Mouse (Mus musculus): ENCODE measurements at regions not wholly inside any gene's neighbourhood (a gene's known extent, or its start where the extent isn't known, plus 50 kb on each side); places are given as distances from the start of the nearest gene placed in this dataset.

DNA sequence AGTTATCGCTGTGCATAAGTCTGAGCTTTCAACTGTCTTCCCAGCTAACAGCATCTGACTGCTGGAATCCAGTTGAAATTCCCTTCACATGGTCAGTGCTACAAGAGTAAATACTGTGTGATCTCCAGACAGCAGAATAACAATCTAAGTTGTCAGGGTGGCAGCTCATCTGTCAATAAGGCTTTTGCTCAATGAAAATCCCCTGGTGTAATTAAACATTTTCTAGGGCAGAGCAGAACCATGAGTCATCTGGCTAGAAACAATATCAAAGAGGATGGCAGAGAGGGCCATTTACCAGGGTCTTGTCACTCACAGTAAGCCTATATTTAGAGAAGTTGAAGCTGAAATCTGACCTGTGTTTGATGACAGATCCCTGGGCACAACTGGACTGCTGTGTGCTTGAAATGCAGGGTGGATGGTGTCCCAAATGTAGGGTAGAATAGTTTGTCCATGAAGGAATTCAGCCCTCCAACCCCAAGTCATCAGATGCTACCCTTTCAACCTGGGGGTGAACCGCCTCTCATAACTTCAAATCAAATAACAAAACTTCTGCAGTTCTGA is 675.8 kb upstream of the Acvr2a start:
- no peak for ATAC-seq (ENCODE audit: insufficient number of reproducible peaks, insufficient read depth, low FRiP score, low TSS enrichment, low read depth)
- Histone ChIP-seq H3K27ac (no peak overlapping the region), H3K4me3 (no peak overlapping the region), H3K27me3 (no peaks in the 10 kb centered on the region), H3K9me3 (no peaks in the 10 kb centered on the region), H3K9ac (no peak overlapping the region), H3K4me2 (no peak overlapping the region), H3K4me1 (no peaks in the 10 kb centered on the region), H3K36me3 (no peaks in the 10 kb centered on the region)
- WGBS, result 79% methylated on average over 2 of the region's 2 CpGs

GRCm38 (mm10) chr2:48141281-48141680 is 672.6 kb upstream of the Acvr2a start:
- Histone ChIP-seq H3K4me3 (no peak overlapping the region), H3K27me3 (no peaks in the 10 kb centered on the region), H3K36me3 (no peaks in the 10 kb centered on the region), H3K4me2 (no peak overlapping the region), H3K27ac (no peak overlapping the region), H3K9ac (no peak overlapping the region), H3K4me1 (no peaks in the 10 kb centered on the region), H3K9me3 (no peaks in the 10 kb centered on the region)
- ATAC-seq (ENCODE audit: insufficient number of reproducible peaks, insufficient read depth, low FRiP score, low TSS enrichment, low read depth), result no peak
- 84% methylated on average over 2 of the region's 2 CpGs for WGBS

- Histone ChIP-seq H3K36me3 (no peaks in the 10 kb centered on the region), H3K9ac (no peak overlapping the region), H3K9me3 (no peaks in the 10 kb centered on the region), H3K27ac (no peak overlapping the region), H3K4me2 (no peak overlapping the region), H3K27me3 (no peaks in the 10 kb centered on the region), H3K4me1 (no peaks in the 10 kb centered on the region), H3K4me3 (no peak overlapping the region)
- 74% methylated on average over 3 of the region's 3 CpGs for WGBS
- ATAC-seq (ENCODE audit: insufficient number of reproducible peaks, insufficient read depth, low FRiP score, low TSS enrichment, low read depth), result no peak
Observed at GRCm38 (mm10) chr2:48154706-48155105, 659.2 kb upstream of the Acvr2a start.

DNA sequence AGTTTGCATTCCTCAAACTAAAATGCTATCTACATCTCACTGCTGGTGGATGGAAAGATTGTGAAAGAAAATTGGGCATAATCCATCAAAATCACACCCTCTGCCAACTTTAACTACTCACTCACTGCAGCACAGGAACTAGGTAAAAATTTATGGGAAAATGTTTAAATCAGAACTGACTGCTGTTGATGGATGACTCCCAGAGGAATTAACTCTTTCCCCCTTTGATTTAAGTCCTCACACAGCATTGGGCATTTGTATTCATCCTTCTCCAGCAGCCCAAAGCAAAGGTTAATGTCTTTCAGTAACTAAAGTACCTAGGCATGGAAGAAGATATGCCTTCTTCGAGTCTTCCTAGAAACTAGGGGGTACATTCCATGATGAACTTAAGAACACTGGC is 641.3 kb upstream of the Acvr2a start:
- no peaks in the 10 kb centered on the region for H3K4me1 ChIP-seq
- 49% methylated on average over 1 of the region's 1 CpGs for WGBS
- no peak overlapping the region for H3K4me2 ChIP-seq
- no peak overlapping the region for H3K9ac ChIP-seq
- H3K4me3 ChIP-seq, result no peak overlapping the region
- no peaks in the 10 kb centered on the region for H3K36me3 ChIP-seq
- no peak for ATAC-seq (ENCODE audit: insufficient number of reproducible peaks, insufficient read depth, low FRiP score, low TSS enrichment, low read depth)
- H3K9me3 ChIP-seq, result no peaks in the 10 kb centered on the region
- no peaks in the 10 kb centered on the region for H3K27me3 ChIP-seq
- H3K27ac ChIP-seq, result no peak overlapping the region

DNA sequence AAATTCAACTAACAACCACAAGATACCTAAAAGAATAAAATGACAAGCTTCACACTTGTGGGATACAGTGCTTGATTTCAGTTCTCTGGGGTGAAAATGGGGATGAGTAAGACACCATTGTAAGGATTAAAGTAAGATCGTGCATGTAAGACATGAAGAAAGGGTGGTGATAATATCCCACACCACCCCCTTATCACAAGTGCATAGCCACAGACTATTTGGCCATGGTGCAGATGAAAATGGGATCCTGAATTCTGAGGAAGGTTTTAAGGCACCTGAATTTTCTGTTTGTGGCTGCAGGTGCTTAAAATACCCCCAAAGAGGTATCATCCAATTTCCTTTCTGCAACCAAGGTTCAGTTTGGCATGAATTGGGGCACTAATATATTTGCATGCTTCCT is 627.7 kb upstream of the Acvr2a start:
- no peaks in the 10 kb centered on the region for H3K4me1 ChIP-seq
- ATAC-seq (ENCODE audit: insufficient number of reproducible peaks, insufficient read depth, low FRiP score, low TSS enrichment, low read depth), result no peak
- no peak overlapping the region for H3K9ac ChIP-seq
- H3K4me2 ChIP-seq, result no peak overlapping the region
- H3K36me3 ChIP-seq, result no peaks in the 10 kb centered on the region
- no peaks in the 10 kb centered on the region for H3K27me3 ChIP-seq
- no peaks in the 10 kb centered on the region for H3K9me3 ChIP-seq
- no peak overlapping the region for H3K27ac ChIP-seq
- 94% methylated on average over 1 of the region's 1 CpGs for WGBS
- H3K4me3 ChIP-seq, result no peak overlapping the region

DNA sequence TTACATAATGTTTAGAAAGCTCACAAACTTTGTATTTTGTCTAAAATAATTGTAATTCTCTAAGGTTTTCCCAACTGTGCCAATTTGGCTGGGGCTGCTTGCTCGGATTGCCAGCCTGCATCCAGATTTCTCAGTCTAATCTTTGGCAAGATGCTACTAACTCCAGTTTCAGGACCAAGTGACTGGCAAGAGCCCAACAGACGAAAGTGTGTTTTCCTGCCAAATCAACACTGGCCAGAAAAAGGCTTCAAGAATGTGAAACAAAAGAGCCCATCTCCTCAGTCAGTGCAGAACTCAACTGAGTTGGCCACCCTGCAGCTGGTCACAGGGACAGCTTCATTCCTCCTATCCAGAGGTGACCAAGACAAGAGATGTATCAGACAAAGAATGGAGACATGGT is 627.3 kb upstream of the Acvr2a start:
- ATAC-seq (ENCODE audit: insufficient number of reproducible peaks, insufficient read depth, low FRiP score, low TSS enrichment, low read depth), result no peak
- Histone ChIP-seq H3K4me1 (no peaks in the 10 kb centered on the region), H3K9ac (no peak overlapping the region), H3K4me3 (no peak overlapping the region), H3K27ac (no peak overlapping the region), H3K4me2 (no peak overlapping the region), H3K36me3 (no peaks in the 10 kb centered on the region), H3K27me3 (no peaks in the 10 kb centered on the region), H3K9me3 (no peaks in the 10 kb centered on the region)
- 69% methylated on average over 2 of the region's 2 CpGs for WGBS

DNA sequence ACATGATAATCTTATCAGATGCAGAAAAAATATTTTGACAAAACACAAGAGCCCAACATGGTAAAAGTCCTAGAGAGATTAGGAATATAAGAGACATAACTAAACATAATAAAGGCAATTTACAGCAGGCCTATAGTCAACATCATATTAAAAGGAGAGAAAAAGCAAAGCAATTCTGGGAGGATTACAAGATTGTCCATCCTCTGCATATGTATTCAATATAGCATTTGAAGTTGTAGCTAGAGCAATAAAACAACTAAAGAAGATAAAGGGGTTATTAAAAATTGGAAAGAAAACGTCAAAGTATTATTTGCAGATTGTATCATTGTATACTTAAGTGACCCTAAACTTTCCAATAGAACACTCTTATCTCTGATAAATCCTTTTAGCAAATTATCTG is 602.1 kb upstream of the Acvr2a start:
- WGBS, result 63% methylated on average over 1 of the region's 1 CpGs
- Histone ChIP-seq H3K4me2 (no peak overlapping the region), H3K4me3 (no peak overlapping the region), H3K36me3 (no peaks in the 10 kb centered on the region), H3K4me1 (no peaks in the 10 kb centered on the region), H3K9me3 (no peaks in the 10 kb centered on the region), H3K27ac (no peak overlapping the region), H3K9ac (no peak overlapping the region), H3K27me3 (no peaks in the 10 kb centered on the region)
- ATAC-seq (ENCODE audit: insufficient number of reproducible peaks, insufficient read depth, low FRiP score, low TSS enrichment, low read depth), result no peak

DNA sequence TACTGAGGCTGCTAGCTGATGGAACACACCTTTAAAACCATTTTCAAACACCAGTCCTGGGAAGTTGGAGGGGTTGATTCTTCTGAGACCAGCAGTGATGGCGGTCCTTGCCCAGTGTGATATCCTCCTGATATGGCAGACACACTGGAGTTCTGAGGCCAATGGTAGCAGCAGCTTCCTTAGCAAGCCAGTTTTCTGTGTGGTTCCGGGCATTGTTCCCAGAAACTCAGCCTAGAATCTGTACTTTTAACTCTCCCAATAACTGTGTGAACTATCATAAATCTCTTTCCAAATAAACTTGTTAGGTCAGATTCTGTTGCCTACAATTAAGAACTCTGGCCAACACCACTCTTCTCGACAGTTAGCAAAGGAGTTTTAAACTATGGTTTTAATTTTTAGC is 593.1 kb upstream of the Acvr2a start:
- no peak for ATAC-seq (ENCODE audit: insufficient number of reproducible peaks, insufficient read depth, low FRiP score, low TSS enrichment, low read depth)
- Histone ChIP-seq H3K9me3 (no peaks in the 10 kb centered on the region), H3K4me2 (no peak overlapping the region), H3K9ac (no peak overlapping the region), H3K27ac (no peak overlapping the region), H3K4me3 (no peak overlapping the region), H3K36me3 (no peaks in the 10 kb centered on the region), H3K27me3 (no peaks in the 10 kb centered on the region), H3K4me1 (no peaks in the 10 kb centered on the region)
- 84% methylated on average over 3 of the region's 3 CpGs for WGBS

- no peak overlapping the region for H3K4me2 ChIP-seq
Observed at GRCm38 (mm10) chr2:48223084-48223799, 590.7 kb upstream of the Acvr2a start.

GRCm38 (mm10) chr2:48250174-48250573 is 563.7 kb upstream of the Acvr2a start:
- Histone ChIP-seq H3K4me3 (no peak overlapping the region), H3K4me2 (no peak overlapping the region), H3K27me3 (no peaks in the 10 kb centered on the region), H3K27ac (no peak overlapping the region), H3K9ac (no peak overlapping the region), H3K36me3 (no peaks in the 10 kb centered on the region), H3K4me1 (no peaks in the 10 kb centered on the region), H3K9me3 (no peaks in the 10 kb centered on the region)
- WGBS, result 65% methylated on average over 4 of the region's 4 CpGs
- no peak for ATAC-seq (ENCODE audit: insufficient number of reproducible peaks, insufficient read depth, low FRiP score, low TSS enrichment, low read depth)

More at GRCm38 (mm10) chr2:48223084-48223799, 590.7 kb upstream of the Acvr2a start:
- Histone ChIP-seq H3K9me3 (no peaks in the 10 kb centered on the region), H3K9ac (no peak overlapping the region), H3K4me3 (no peak overlapping the region), H3K4me1 (no peaks in the 10 kb centered on the region), H3K27ac (no peak overlapping the region), H3K36me3 (no peaks in the 10 kb centered on the region), H3K27me3 (no peaks in the 10 kb centered on the region)
- WGBS, result 80% methylated on average over 2 of the region's 2 CpGs
- no peak for ATAC-seq (ENCODE audit: insufficient number of reproducible peaks, insufficient read depth, low FRiP score, low TSS enrichment, low read depth)

DNA sequence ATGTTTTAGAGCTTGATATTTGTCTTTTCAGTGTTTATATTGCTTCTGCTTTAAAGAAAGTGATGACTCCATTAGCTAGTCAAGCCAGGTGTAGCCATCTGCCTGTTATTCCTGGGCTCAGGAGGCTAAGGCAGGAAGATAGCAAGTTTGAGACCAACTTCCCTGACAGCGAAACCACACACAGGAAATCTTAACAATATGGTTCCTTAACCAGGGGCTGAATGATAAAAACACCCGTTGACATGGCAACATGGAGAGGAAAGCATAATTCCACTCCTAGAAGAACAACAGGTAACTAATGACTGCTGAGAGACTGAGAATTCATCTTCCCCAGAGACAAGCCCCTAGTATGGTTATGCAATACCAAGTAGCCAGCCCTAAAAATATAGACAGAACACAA is 553.6 kb upstream of the Acvr2a start:
- Histone ChIP-seq H3K27me3 (no peaks in the 10 kb centered on the region), H3K36me3 (no peaks in the 10 kb centered on the region), H3K4me2 (no peak overlapping the region), H3K9me3 (no peaks in the 10 kb centered on the region), H3K9ac (no peak overlapping the region), H3K4me1 (no peaks in the 10 kb centered on the region), H3K4me3 (no peak overlapping the region), H3K27ac (no peak overlapping the region)
- 66% methylated on average over 2 of the region's 2 CpGs for WGBS
- ATAC-seq (ENCODE audit: insufficient number of reproducible peaks, insufficient read depth, low FRiP score, low TSS enrichment, low read depth), result no peak
